Mouse (Mus musculus) forebrain, embryonic 10.5 days (tissue): ENCODE measurements around the gene Birc5. TPM values are rescaled to one million over a fixed set of nuclear protein-coding genes. Genes with fewer than 3 reads are reported as not detected.
"Not testable (repeated sequence)": the region's sequence is repeated elsewhere in the genome, so short reads cannot be mapped to it uniquely, and the experiment has no call there.

ENCODE experiments used
- DNase-seq: peaks from one replicate; pipeline ENCODE4 v3.0.0-alpha.2; 2017; ENCODE audit warnings: low spot score; ENCODE audit errors: extremely low spot score
- H3K27ac ChIP-seq: fragments of 300-500 bp; sonication (generic); 2 replicates; pipeline ENCODE4 v1.5.1; 2016; ENCODE audit warnings: mild to moderate bottlenecking
- H3K27me3 ChIP-seq: fragments of 300-500 bp; sonication (generic); 2 replicates; pipeline ENCODE4 v1.6.1; 2016; ENCODE audit warnings: mild to moderate bottlenecking; ENCODE audit not compliant: poor library complexity, severe bottlenecking
- H3K36me3 ChIP-seq: fragments of 300-500 bp; sonication (generic); replicated peaks from 2 replicates; pipeline ENCODE4 v1.6.1; 2016; ENCODE audit warnings: mild to moderate bottlenecking, moderate library complexity
- H3K4me1 ChIP-seq: fragments of 300-500 bp; sonication (generic); 2 replicates; pipeline ENCODE4 v1.6.1; 2016
- H3K4me3 ChIP-seq: fragments of 300-500 bp; sonication (generic); 2 replicates; pipeline ENCODE4 v1.5.1; 2016; ENCODE audit warnings: mild to moderate bottlenecking, moderate library complexity
- H3K9me3 ChIP-seq: fragments of 300-500 bp; sonication (generic); 2 replicates; pipeline ENCODE4 v1.6.1; 2016; ENCODE audit warnings: mild to moderate bottlenecking, moderate library complexity
- WGBS: fragments of 180-500 bp; shearing (Covaris S2); methylation state at CpG from one replicate; pipeline ENCODE4 v1.1.7; 2016; 5-methylcytosine and 5-hydroxymethylcytosine counted together
- polyA plus RNA-seq: library from polyadenylated mRNA; unstranded; fragments of >200 nt; fragmentation: Nextera tagmentation; extraction: Ambion mirVana; gene quantifications from 2 replicates; pipeline ENCODE4 v1.2.1, GENCODE M21; 2016

Gene Birc5
- polyA plus RNA-seq, 1 experiment from 2014 or later, result 424 TPM

GRCm38 (mm10) chr11:117828888-117829604, 20.0 kb upstream of the Birc5 start:
- Histone ChIP-seq H3K4me1 (peaks cover 66% of the 10 kb centered on the region), H3K36me3 (peaks cover 3% of the 10 kb centered on the region), H3K27ac (peak overlapping the region; percentile 22; the same call in 1 of the 2 replicates), H3K9me3 (no peaks in the 10 kb centered on the region), H3K27me3 (no peaks in the 10 kb centered on the region), H3K4me3 (no peak overlapping the region)
- no peak for DNase-seq
- 62% methylated on average over 9 of the region's 9 CpGs for WGBS

- 82% methylated on average over 2 of the region's 2 CpGs for WGBS
- Histone ChIP-seq H3K4me3 (no peak overlapping the region), H3K27me3 (no peaks in the 10 kb centered on the region), H3K4me1 (peaks cover 59% of the 10 kb centered on the region), H3K27ac (no peak overlapping the region), H3K9me3 (no peaks in the 10 kb centered on the region), H3K36me3 (no peaks in the 10 kb centered on the region)
- no peak for DNase-seq
These were observed 19.3 kb upstream of the Birc5 start for GRCm38 (mm10) chr11:117829671-117830215.

GRCm38 (mm10) chr11:117830401-117830800, 18.6 kb upstream of the Birc5 start:
- Histone ChIP-seq H3K9me3 (no peaks in the 10 kb centered on the region), H3K4me1 (peaks cover 53% of the 10 kb centered on the region), H3K27ac (no peak overlapping the region), H3K36me3 (no peaks in the 10 kb centered on the region), H3K27me3 (no peaks in the 10 kb centered on the region), H3K4me3 (no peak overlapping the region)
- DNase-seq, result no peak
- 91% methylated on average over 9 of the region's 9 CpGs for WGBS

- Histone ChIP-seq H3K27me3 (no peaks in the 10 kb centered on the region), H3K9me3 (no peaks in the 10 kb centered on the region), H3K27ac (peak overlapping the region; percentile 68), H3K4me1 (peaks cover 42% of the 10 kb centered on the region), H3K4me3 (peak overlapping the region; percentile 54), H3K36me3 (no peaks in the 10 kb centered on the region)
- DNase-seq, result peak; percentile 84
- WGBS, result 17% methylated on average over 28 of the region's 28 CpGs
These were observed 16.7 kb upstream of the Birc5 start for GRCm38 (mm10) chr11:117832086-117832969.

GRCm38 (mm10) chr11:117833509-117833908, 15.5 kb upstream of the Birc5 start:
- WGBS, result 94% methylated on average over 5 of the region's 6 CpGs
- H3K4me1 ChIP-seq, result peaks cover 31% of the 10 kb centered on the region

GRCm38 (mm10) chr11:117834086-117834485, 15.0 kb upstream of the Birc5 start:
- H3K9me3 ChIP-seq, result no peaks in the 10 kb centered on the region
- no peak overlapping the region for H3K4me3 ChIP-seq
- no peak for DNase-seq
- H3K27me3 ChIP-seq, result no peaks in the 10 kb centered on the region
- no peaks in the 10 kb centered on the region for H3K36me3 ChIP-seq
- H3K4me1 ChIP-seq, result peaks cover 26% of the 10 kb centered on the region
- WGBS, result 93% methylated on average over 8 of the region's 8 CpGs
- H3K27ac ChIP-seq, result no peak overlapping the region

More at GRCm38 (mm10) chr11:117833509-117833908, 15.5 kb upstream of the Birc5 start:
- not testable (repeated sequence) for H3K27me3 ChIP-seq, H3K36me3 ChIP-seq, H3K27ac ChIP-seq, H3K4me3 ChIP-seq, H3K9me3 ChIP-seq, DNase-seq

- H3K36me3 ChIP-seq, result no peaks in the 10 kb centered on the region
- peak overlapping the region; percentile 30 for H3K4me3 ChIP-seq
- peaks cover 21% of the 10 kb centered on the region for H3K4me1 ChIP-seq
- H3K9me3 ChIP-seq, result no peaks in the 10 kb centered on the region
- DNase-seq, result no peak
- no peaks in the 10 kb centered on the region for H3K27me3 ChIP-seq
- H3K27ac ChIP-seq, result no peak overlapping the region
- 34% methylated on average over 13 of the region's 13 CpGs for WGBS
These were observed 12.7 kb upstream of the Birc5 start for GRCm38 (mm10) chr11:117836306-117836705.

- H3K27me3 ChIP-seq, result no peaks in the 10 kb centered on the region
- WGBS, result 61% methylated on average over 2 of the region's 2 CpGs
- no peak overlapping the region for H3K4me3 ChIP-seq
- DNase-seq, result no peak
- H3K9me3 ChIP-seq, result no peaks in the 10 kb centered on the region
- H3K27ac ChIP-seq, result no peak overlapping the region; the same call in 1 of the 2 replicates
- H3K4me1 ChIP-seq, result peaks cover 9% of the 10 kb centered on the region
- no peaks in the 10 kb centered on the region for H3K36me3 ChIP-seq
These were observed 10.5 kb upstream of the Birc5 start for GRCm38 (mm10) chr11:117838572-117838971.

GRCm38 (mm10) chr11:117839021-117839420, 10.0 kb upstream of the Birc5 start:
- no peaks in the 10 kb centered on the region for H3K27me3 ChIP-seq
- no peak overlapping the region for H3K4me3 ChIP-seq
- peaks cover 9% of the 10 kb centered on the region for H3K4me1 ChIP-seq
- H3K9me3 ChIP-seq, result no peaks in the 10 kb centered on the region
- no peaks in the 10 kb centered on the region for H3K36me3 ChIP-seq
- 81% methylated on average over 1 of the region's 1 CpGs for WGBS
- H3K27ac ChIP-seq, result no peak overlapping the region
- DNase-seq, result no peak

GRCm38 (mm10) chr11:117840910-117841309, 8.1 kb upstream of the Birc5 start:
- Histone ChIP-seq H3K4me3 (no peak overlapping the region), H3K9me3 (no peaks in the 10 kb centered on the region), H3K4me1 (peaks cover 9% of the 10 kb centered on the region), H3K36me3 (no peaks in the 10 kb centered on the region), H3K27ac (no peak overlapping the region), H3K27me3 (no peaks in the 10 kb centered on the region)
- 73% methylated on average over 1 of the region's 1 CpGs for whole genome bisulfite sequencing
- DNase-seq, result no peak

GRCm38 (mm10) chr11:117843434-117843833, 5.6 kb upstream of the Birc5 start:
- Histone ChIP-seq H3K27me3 (no peaks in the 10 kb centered on the region), H3K27ac (no peak overlapping the region), H3K9me3 (no peaks in the 10 kb centered on the region), H3K4me1 (peaks cover 12% of the 10 kb centered on the region), H3K4me3 (no peak overlapping the region), H3K36me3 (no peaks in the 10 kb centered on the region)
- WGBS, result 88% methylated on average over 2 of the region's 2 CpGs
- DNase-seq, result no peak

- H3K27ac ChIP-seq, result no peak overlapping the region
- H3K4me3 ChIP-seq, result no peak overlapping the region
- H3K4me1 ChIP-seq, result peaks cover 24% of the 10 kb centered on the region
- H3K36me3 ChIP-seq, result no peaks in the 10 kb centered on the region
- H3K9me3 ChIP-seq, result no peaks in the 10 kb centered on the region
- 84% methylated on average over 2 of the region's 2 CpGs for WGBS
- no peak for DNase-seq
- no peaks in the 10 kb centered on the region for H3K27me3 ChIP-seq
These were observed 4.1 kb upstream of the Birc5 start for GRCm38 (mm10) chr11:117844997-117845396.

GRCm38 (mm10) chr11:117845651-117846050, 3.4 kb upstream of the Birc5 start:
- no peak for DNase-seq
- 83% methylated on average over 2 of the region's 2 CpGs for WGBS
- no peak overlapping the region for H3K4me3 ChIP-seq
- H3K4me1 ChIP-seq, result peaks cover 31% of the 10 kb centered on the region
- no peak overlapping the region for H3K27ac ChIP-seq
- H3K36me3 ChIP-seq, result peaks cover 4% of the 10 kb centered on the region
- no peaks in the 10 kb centered on the region for H3K27me3 ChIP-seq
- no peaks in the 10 kb centered on the region for H3K9me3 ChIP-seq
